Mouse (Mus musculus) embryo, embryonic 10 days (tissue): ENCODE results near the gene Trpm3.

Experiments used
- DNase-seq: peaks from one replicate; pipeline ENCODE4 v3.0.0-alpha.2; 2015; ENCODE audit warnings: low spot score

The Trpm3 gene

GRCm38 (mm10) chr19:23037499-23037898, 898.7 kb downstream of the Trpm3 start:
- no peak for DNase-seq

GRCm38 (mm10) chr19:23038321-23038720, 899.5 kb downstream of the Trpm3 start:
- DNase-seq = no peak

GRCm38 (mm10) chr19:23041483-23042167, 902.8 kb downstream of the Trpm3 start:
- no peak for DNase-seq

GRCm38 (mm10) chr19:23042168-23042733, 903.4 kb downstream of the Trpm3 start:
- no peak for DNase-seq

- no peak for DNase-seq
Observed at GRCm38 (mm10) chr19:23043699-23044098, 904.9 kb downstream of the Trpm3 start.
